Mouse (Mus musculus) C2C12 (cell line): Measurements from ENCODE around the gene Fzd7. TPM values are rescaled to one million over a fixed set of nuclear protein-coding genes. Genes with fewer than 3 reads are reported as not detected.

Experiments
- H3K27me3 ChIP-seq: one replicate; pipeline ENCODE4 v1.6.1; 2011; ENCODE audit not compliant: control insufficient read depth, insufficient read depth, insufficient read length
- H3K36me3 ChIP-seq: one replicate; pipeline ENCODE4 v1.6.1; 2011; ENCODE audit not compliant: control insufficient read depth, insufficient read depth
- H3K4me3 ChIP-seq: one replicate; pipeline ENCODE4 v1.5.1; 2011; ENCODE audit warnings: mild to moderate bottlenecking, control low read depth; ENCODE audit not compliant: poor library complexity, insufficient read depth, severe bottlenecking
- H3K79me2 ChIP-seq: one replicate; pipeline ENCODE4 v1.6.1; 2011; ENCODE audit not compliant: control insufficient read depth, insufficient read depth
- H3K79me3 ChIP-seq: one replicate; pipeline ENCODE4 v1.6.1; 2011; ENCODE audit warnings: low read depth, control low read depth
- H3ac ChIP-seq: one replicate; pipeline ENCODE3; 2011; ENCODE audit warnings: low read depth; ENCODE audit not compliant: control insufficient read depth, insufficient read length
- CEBPB ChIP-seq: IDR thresholded peaks from one replicate; pipeline ENCODE4 v1.6.1; 2011; ENCODE audit warnings: low read depth, mild to moderate bottlenecking, control low read depth, moderate library complexity
- CTCF ChIP-seq: IDR thresholded peaks from one replicate; pipeline ENCODE4 v1.5.1; 2011; ENCODE audit not compliant: control insufficient read depth, insufficient read depth, insufficient read length
- FOSL1 ChIP-seq: IDR thresholded peaks from one replicate; pipeline ENCODE4 v1.8.0; 2011; ENCODE audit warnings: mild to moderate bottlenecking, low read length; ENCODE audit not compliant: poor library complexity, insufficient read depth, severe bottlenecking
- MAX ChIP-seq: IDR thresholded peaks from one replicate; pipeline ENCODE4 v1.6.1; 2011; ENCODE audit warnings: mild to moderate bottlenecking, control low read depth
- MYOD1 ChIP-seq: IDR thresholded peaks from one replicate; pipeline ENCODE4 v1.6.1; 2011; ENCODE audit warnings: low read depth; ENCODE audit not compliant: control insufficient read depth, insufficient read length
- MYOG ChIP-seq: IDR thresholded peaks from one replicate; pipeline ENCODE4 v1.6.1; 2011; ENCODE audit not compliant: control insufficient read depth, insufficient read length; ENCODE audit errors: extremely low read depth
- USF1 ChIP-seq: IDR thresholded peaks from one replicate; pipeline ENCODE4 v1.6.1; 2011; ENCODE audit warnings: low read depth, mild to moderate bottlenecking, control low read depth, moderate library complexity
- polyA plus RNA-seq: library from polyadenylated mRNA; unstranded; fragments of >200 nt; fragmentation: generic; extraction: Trizol; gene quantifications from one replicate; pipeline ENCODE4 v1.2.1, GENCODE M21; 2012; ENCODE audit warnings: missing spikeins

Fzd7 gene
- polyA plus RNA-seq, 1 experiment = 18.4 TPM

GRCm38 (mm10) chr1:59497741-59498613 lies 15.8 kb downstream of the Fzd7 start:
- TF ChIP-seq MYOD1 (no peak), USF1 (no peak), MYOG (no peak), CEBPB (no peak), FOSL1 (no peak), CTCF (no peak), MAX (no peak)
- no peaks in the 10 kb centered on the region for H3K36me3 ChIP-seq
- H3K79me3 ChIP-seq = no peaks in the 10 kb centered on the region
- no peak overlapping the region for H3ac ChIP-seq
- H3K4me3 ChIP-seq = no peak overlapping the region
- no peaks in the 10 kb centered on the region for H3K27me3 ChIP-seq
- no peaks in the 10 kb centered on the region for H3K79me2 ChIP-seq

- TF ChIP-seq USF1 (no peak), CTCF (no peak), MYOG (no peak), MAX (no peak), MYOD1 (no peak)
- Histone ChIP-seq H3K79me3 (no peaks in the 10 kb centered on the region), H3K27me3 (no peaks in the 10 kb centered on the region), H3K79me2 (no peaks in the 10 kb centered on the region), H3K4me3 (no peak overlapping the region), H3ac (no peak overlapping the region), H3K36me3 (no peaks in the 10 kb centered on the region)
Observed at GRCm38 (mm10) chr1:59499327-59499726, 17.1 kb downstream of the Fzd7 start.

- Histone ChIP-seq H3K27me3 (no peaks in the 10 kb centered on the region), H3K4me3 (no peak overlapping the region), H3K36me3 (no peaks in the 10 kb centered on the region), H3K79me2 (no peaks in the 10 kb centered on the region), H3K79me3 (no peaks in the 10 kb centered on the region), H3ac (no peak overlapping the region)
- TF ChIP-seq MYOG = no peak
Observed at GRCm38 (mm10) chr1:59502355-59502754, 20.1 kb downstream of the Fzd7 start.

GRCm38 (mm10) chr1:59503659-59504301 lies 21.6 kb downstream of the Fzd7 start:
- Histone ChIP-seq H3K79me3 (no peaks in the 10 kb centered on the region), H3K27me3 (no peaks in the 10 kb centered on the region), H3K4me3 (no peak overlapping the region), H3K79me2 (no peaks in the 10 kb centered on the region), H3ac (no peak overlapping the region), H3K36me3 (no peaks in the 10 kb centered on the region)
- TF ChIP-seq USF1 = no peak
- no peak for TF ChIP-seq MAX
- no peak for TF ChIP-seq FOSL1
- no peak for TF ChIP-seq CTCF
- TF ChIP-seq MYOD1 = no peak
- TF ChIP-seq MYOG = no peak
- no peak for TF ChIP-seq CEBPB

GRCm38 (mm10) chr1:59504302-59504700 lies 22.1 kb downstream of the Fzd7 start:
- Histone ChIP-seq H3K79me2 (no peaks in the 10 kb centered on the region), H3ac (no peak overlapping the region), H3K36me3 (no peaks in the 10 kb centered on the region), H3K4me3 (no peak overlapping the region), H3K27me3 (no peaks in the 10 kb centered on the region), H3K79me3 (no peaks in the 10 kb centered on the region)
- TF ChIP-seq MAX (no peak), CEBPB (no peak), FOSL1 (no peak), MYOG (no peak), MYOD1 (no peak), USF1 (no peak), CTCF (no peak)
